Mouse (Mus musculus): ENCODE results near the gene Sox13.

Gene Sox13

DNA sequence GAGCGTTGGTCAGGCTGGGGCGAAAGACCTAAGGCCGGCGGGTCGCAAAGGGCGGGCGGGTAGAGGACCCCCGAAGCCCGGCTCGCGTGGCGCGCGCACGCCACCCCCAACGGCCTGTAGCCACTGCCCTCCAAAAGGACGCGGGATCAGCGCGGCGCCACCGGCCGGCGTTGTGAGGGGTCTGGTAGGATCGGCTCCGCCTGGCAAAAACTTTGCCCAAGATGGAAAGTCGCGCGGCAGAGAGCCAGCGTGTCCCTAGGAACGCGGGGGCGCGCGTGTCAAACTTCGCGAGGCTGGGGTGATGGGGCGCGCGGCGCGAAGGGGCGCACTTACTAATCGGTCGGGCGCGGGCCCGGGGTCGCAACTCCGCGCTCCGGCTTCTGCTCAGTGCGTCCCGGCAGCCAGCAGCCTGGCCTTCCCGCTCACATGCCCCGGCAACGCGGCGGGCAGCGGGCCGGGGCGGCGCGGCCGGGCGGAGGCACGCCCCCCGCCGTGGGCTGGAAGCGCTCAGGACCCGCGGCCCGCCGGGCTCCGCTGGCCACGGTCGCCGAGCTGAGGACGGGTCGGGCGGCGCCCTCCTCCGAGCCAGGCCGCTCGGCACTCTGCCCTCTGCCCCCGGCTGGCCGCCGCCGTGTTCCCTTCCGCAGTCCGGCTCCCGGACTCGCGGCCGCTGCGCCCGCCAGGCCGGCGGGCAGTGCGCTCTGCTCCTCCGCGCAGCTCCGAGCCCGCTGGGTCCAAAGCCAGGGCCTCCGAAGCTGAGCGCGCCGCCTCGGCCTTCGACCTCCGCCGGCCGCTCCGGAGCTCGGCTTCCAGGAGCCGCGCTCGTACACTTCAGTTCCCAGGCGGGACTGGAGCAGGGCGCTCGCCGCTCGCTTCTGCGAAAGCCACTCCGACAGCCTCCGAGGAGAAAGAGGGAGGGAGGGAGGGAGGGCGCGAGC is at the start of gene Sox13:
Gene Sox13 (minus strand): TSS at position 835 of the 938 bp plus-strand sequence.
- DNase-seq (ENCODE audit: low read depth, low spot score): peak; percentile 76

DNA sequence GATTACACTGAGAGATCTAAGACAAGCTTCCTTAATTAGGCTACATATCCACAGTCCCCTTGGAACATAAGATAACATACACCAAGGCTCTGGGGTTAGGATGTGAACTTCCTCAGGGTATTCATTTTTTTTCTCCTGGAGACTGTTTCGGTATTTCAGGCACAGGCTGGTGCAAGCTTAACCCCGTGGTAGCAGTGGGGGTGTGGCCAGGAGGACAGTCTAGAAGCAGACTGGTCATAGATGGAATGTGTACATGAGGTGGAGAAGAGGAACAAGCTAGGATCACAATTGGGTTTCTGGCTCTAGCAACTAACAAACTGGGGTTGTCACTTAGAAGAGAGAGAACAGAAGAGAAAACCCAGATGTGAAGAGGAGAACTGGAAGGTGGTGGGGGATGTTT is 47.4 kb upstream of the Sox13 start:
- DNase-seq (ENCODE audit: low read depth, low spot score): no peak

DNA sequence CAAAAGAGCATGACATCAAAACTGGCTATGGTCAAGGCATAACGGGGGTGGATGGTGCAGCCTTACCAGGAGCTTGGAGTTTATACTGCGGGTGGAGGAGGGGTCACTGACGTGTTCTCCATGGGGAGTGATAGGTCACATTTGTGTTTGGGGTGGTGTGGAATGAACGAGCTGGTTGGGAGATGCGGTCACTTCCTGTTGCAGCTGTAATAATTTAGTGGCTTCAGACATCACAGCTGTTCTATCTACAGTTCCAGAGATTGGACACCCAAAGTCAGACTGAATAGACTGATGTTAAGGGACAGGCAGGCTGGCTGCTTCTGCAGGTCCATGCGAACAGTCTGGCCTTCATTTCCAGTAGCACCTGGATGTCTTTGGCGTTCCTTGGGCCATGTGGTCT is 46.9 kb upstream of the Sox13 start:
- DNase-seq (ENCODE audit: low read depth, low spot score): no peak

DNA sequence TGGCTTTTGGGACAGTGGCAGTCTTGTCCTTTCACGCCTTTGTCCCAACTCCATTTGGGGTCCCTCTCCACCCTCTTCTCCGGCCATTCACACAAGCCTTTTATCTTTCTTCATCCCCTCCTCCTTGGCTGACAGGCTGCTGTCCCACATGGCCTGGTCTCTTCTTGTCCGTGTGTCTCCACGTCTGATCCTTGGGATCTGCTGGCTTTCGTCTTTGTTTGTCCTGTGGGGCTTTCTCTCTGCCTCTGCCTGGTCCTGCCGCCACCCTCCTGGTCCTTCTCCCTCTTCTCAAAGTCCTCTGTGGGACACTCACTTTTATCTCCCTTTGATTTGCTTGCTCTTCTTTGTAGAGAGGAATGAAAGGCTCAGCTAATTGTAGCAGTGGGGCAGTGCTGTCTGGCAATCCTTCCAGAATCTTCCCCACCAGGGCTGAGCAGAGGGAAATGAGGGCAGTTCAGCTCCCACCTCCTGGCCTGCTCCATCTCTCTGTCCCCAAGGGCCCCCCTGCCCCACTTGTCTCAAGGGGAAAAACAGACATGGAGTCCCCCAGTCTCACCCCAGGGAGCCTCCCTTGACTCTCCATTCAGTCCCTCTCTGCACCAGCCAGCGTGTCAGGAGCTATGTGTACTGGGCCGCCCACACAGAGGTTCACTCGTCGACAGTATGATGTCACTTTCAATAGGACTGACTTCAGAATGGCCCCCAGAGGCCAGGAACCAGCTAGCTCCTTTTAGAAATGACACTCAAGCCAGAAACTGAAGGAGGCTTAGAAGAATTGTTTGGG is 46.3 kb upstream of the Sox13 start:
- peak; percentile 11 for DNase-seq (ENCODE audit: low read depth, low spot score)

DNA sequence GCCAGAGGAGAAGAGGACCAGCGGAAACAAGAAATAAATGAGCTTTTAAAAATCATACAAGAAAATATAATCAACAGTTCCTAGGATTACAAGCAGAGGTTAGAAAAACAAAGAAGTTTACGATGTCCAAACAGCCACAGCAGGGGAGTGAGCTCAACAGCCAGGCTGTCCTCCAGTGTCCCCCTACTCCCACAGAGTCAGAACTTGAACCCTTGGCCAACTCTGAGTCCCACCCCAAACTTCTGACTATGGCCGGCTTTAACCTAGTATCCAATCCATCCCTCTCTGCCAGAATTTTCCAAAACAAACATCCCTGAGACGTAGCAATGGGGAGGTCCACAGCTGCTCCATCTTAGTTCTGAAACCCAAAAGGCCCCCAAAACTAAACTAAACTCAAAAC is 45.0 kb upstream of the Sox13 start:
- no peak for DNase-seq (ENCODE audit: low read depth, low spot score)

DNA sequence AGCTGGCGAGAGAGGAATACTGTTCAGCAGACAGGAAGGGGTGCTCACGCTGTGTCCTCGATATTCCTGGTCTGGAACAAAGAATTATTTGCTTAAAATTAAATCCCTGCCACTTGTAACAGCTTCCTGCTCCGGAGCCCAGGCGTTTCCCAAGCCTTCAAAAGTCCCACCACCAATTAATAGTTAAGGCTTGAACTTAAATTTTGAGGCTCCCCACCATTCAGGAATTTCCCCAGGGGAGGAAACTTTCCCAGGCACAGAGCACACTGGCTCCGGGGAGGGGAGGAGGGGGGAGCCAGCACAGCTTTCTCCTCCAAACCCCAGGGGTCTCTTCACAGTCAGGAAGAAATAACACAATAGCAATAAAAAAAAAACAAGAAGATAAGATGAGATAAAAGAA is 44.6 kb upstream of the Sox13 start:
- DNase-seq (ENCODE audit: low read depth, low spot score): no peak

DNA sequence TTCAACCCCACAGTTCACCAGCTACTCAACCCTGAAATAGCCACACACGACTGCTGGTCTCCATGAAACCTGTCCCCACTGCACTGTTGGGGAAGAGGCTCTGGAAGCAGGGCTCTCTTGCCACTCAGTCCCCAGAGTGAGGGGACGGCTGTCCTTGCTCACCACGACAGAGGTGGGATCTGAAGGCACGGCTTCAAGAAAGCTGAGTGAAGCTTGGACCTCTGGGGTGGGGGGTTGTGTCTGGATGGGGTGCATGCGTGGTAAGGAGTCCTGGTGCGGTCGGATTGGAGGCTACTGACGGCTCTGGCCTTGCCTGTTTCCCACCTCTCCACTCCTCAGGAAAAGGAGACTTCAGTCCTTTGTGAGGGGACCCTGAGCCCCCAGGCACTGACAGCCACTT is 43.7 kb upstream of the Sox13 start:
- DNase-seq (ENCODE audit: low read depth, low spot score): no peak

DNA sequence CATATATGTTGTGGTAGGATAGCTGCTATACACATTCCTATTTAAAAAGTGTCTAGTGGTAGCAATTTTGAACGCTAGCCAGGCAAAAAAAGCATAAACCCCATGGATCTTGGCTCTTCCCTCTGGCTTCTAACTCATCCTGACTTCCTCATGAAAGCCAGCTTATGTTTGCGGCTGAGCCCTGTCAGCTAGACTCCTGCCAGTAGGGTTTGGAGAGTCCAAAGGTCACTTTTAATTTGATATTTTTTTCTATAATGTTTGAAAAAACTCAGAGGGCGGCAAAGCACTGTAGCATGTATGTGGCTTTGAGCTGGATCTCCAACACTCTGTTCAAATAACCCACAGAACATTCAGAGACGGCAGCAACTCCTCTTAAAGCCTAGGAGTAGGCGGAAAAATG is 39.0 kb upstream of the Sox13 start:
- no peak for DNase-seq (ENCODE audit: low read depth, low spot score)

DNA sequence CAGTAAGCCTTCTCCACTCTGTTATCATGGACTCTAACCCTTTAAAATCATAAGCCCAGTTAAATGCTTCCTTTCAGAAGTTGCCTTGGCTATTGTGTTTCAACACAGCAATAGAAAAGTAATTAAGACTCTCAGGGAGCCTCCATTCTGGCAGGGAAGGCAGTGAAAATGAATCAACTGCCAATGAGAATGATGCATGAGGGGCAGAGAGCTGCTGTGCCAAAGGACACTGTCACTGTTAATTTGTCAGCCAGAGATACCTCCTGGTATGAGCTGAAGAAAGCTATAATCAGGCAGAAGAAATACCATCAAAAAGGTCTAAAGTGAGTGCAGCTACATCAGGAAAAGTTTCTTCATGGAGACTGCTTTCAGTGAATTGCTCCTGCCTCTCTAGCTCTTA is 36.8 kb upstream of the Sox13 start:
- no peak for DNase-seq (ENCODE audit: low read depth, low spot score)

DNA sequence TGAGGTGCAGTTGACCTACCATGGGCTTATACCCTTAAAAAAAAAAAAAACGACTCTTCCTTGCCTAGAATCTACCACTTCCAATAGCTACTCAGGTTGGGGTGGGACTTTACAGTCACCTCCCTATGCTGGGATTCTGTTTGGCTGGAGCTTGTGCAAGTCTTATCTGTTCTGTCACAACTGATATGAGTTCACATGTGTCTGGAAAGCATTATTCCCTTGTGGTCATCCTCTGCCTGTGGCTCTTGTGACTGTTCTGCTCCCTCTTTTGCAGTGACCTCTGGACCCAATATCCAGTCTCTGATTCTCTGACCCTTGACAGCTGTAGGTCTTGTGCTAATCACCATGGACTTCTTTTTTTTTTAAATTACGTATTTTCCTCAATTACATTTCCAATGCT is 31.9 kb upstream of the Sox13 start:
- DNase-seq (ENCODE audit: low read depth, low spot score): no peak

DNA sequence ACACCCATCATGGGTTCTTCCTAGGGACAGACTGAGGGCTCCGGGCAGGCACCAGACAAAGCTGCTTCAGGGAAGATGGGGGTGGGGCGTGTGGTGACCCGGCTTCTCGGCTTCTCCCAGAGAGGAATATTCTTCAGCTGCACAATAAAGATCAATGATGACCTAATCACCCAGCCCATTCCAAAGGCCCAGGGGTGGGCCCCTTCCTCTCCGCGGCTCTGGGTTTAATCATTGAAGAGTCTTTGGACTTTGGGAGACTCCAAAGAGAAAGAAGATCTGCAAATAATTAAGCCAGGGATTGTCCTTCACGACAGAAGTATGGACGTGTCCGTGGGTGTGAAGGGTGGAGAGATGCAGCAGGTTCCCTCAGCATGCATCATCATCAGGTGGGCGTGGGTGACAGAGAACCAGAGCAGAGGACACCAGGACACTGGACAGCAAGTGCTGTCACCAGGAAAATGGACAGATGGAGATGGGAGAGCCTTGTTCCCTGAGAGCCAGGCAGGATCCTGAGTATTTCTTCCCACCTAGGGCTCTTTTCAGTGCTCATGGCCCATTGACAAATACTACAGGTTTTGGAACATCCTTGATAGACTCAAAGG is 28.5 kb upstream of the Sox13 start:
- DNase-seq (ENCODE audit: low read depth, low spot score): no peak

DNA sequence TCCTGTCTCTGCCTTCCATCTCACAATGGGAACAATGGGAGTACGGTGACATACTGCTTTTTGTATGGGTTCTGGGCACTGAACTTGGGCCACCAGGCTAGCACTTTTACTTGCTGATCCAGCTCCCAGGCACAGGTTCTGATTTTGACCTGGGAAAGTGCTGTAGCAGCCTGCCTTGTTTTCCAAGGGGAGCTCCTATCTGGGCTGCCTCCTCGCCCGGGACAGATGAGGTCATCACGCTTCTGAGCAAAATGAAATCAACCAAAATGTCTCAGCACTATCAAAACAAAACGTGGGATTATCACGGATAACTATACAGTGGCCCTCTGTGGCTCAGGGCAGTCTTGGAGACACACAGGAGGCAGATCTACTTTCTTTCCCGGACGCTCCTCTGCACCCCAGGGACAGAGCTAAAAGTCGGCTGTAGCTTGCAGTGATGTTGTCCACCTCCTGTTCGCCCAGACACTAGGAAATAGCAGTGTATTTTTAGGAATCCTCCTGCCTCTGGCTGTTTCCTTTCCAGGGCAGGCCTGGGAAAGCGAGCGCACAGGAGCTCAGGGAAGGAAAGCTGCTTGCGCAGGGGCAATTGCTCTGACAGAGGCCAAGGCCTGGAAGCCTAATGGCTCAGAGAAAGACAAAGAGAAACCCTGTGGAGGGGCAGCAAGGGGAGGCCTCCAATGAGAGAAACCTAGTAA is 27.8 kb upstream of the Sox13 start:
- DNase-seq (ENCODE audit: low read depth, low spot score): no peak

DNA sequence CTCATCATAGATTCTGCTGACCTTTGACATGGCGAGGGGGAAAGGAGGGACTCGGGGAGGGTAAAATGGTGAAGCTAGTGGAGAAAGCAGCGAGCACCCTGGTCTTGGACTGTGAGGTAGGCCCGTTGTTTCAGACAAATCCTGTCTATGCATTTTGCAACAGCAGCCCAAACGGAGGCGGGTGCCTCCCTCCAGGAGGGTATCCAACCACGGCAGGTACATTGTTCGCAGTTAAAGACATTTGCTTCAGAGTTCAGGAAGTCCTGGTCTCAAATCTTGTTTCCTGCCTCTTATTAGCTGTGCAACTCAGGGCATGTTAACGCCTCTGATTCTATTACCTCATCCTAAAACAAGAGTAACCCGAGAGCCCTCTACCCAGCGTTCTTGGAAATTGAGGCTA is 26.8 kb upstream of the Sox13 start:
- DNase-seq (ENCODE audit: low read depth, low spot score): no peak

DNA sequence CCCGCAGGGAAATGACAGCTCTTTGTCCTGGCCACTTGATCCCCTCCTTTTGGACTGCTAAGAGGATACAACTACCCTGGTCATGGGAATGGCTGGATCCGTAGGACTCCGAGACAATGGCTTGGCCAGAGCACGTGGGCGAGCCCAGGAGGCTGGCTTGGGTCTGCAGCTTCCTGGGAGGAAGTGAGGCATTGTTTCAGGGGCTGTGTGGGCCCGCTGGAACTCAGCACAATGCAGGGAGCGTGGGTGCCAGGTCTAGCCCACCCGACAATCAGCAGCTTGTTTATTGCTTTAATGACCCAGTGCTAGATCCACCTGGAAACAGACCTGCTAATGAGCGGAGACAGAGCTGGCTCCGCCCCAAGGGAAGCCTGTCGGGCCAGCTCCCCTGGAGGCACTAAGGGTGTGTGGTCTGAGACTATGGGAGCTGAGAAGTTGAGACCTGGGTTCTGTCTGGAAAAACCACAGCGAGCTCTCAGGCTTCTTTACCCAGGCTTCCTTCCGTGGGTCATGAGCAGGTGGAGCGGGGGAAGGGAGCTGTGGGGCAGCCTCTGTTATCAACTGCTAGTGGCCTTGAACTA is 24.3 kb upstream of the Sox13 start:
- no peak for DNase-seq (ENCODE audit: low read depth, low spot score)

DNA sequence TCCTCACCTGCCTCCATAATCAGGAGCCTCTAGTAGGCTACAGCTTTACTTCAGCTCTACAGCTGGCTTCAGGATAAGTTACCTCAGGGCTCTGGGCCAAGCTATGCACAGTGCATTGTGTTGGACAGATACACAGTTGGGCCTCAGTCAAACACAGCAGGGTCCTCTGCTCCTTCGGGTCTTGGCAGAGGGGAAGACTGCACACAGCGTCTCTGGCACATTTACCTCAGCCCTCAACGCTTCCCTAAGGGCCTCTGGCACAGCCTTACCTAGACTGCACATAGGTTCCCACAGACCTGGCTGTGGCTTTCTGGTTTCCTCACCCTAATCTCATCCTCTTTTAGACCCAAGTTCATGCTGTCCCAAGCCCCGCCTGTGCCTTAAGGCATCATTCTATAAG is 22.1 kb upstream of the Sox13 start:
- no peak for DNase-seq (ENCODE audit: low read depth, low spot score)

DNA sequence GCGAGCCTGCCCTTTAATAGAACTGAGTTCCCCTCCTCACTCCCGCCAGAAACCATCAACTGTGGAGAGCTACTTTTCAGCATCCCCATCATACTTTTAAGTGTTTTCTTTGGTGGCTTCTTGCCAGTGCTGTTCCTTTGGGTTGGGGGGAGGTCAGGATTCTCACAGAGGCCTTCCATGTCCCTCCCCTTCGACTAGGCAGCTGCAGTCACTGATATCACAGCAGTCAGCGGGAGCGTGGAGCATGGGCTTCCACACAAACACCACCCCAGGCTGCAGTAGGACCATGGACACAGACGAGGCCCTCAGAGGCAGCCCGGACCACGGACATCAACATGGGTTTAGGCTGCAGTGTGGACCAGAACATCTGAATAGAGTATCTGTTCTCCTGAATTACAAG is 20.1 kb upstream of the Sox13 start:
- no peak for DNase-seq (ENCODE audit: low read depth, low spot score)

DNA sequence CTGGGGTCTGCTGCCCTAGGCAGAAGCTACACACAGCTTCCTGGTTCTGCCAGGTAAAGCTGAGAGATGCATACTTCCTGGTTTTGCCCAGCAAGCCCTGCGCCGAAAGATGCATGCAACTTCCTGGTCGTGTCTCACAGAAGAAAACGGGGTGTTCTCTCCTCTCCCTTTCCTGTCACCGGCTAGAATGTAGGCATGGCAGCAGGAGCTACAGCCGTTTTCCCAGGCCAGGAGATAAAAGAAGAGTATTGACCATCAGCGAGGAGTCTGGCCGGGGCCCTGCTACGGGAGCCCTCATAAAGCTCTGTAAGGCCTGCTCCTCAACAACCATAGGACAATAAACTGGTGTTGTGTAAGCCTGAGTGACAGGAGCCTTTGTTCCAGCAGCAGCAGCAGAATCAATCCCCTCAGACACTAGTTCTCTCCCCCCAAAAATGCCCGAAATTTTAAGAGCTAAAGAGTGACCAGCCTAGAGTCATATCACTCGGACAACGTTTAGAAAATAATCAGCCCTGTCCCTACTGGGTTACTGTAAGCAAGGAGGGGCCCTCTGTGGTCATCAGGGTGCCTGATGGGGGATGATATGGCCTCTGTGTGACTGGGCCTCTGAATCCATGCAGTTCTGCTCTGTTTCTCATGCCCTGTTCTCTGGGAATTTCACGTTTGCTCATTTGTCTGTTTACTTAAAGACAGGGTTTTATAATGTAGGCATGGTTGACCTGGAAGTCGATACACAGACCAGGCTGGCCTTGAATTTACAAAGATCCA is 13.9 kb upstream of the Sox13 start:
- no peak for DNase-seq (ENCODE audit: low read depth, low spot score)

DNA sequence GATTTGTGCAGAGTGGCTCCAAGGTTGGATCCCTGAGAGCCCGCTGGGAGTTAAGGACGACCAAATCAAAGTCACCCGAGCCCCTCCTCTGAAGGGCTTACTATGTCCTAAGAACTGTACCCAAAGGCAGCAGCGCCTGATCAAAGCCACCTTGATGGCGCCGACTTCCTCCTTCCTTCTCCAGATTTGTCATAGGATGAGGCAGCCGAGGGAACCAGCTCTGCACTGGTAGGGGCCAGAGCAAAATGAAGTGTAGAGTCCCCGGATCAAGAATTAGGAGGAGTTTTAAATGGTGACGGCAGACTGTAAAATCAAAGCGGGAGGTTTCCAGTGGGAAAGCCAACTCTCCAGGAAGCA is 10.6 kb upstream of the Sox13 start:
- DNase-seq (ENCODE audit: low read depth, low spot score): no peak

DNA sequence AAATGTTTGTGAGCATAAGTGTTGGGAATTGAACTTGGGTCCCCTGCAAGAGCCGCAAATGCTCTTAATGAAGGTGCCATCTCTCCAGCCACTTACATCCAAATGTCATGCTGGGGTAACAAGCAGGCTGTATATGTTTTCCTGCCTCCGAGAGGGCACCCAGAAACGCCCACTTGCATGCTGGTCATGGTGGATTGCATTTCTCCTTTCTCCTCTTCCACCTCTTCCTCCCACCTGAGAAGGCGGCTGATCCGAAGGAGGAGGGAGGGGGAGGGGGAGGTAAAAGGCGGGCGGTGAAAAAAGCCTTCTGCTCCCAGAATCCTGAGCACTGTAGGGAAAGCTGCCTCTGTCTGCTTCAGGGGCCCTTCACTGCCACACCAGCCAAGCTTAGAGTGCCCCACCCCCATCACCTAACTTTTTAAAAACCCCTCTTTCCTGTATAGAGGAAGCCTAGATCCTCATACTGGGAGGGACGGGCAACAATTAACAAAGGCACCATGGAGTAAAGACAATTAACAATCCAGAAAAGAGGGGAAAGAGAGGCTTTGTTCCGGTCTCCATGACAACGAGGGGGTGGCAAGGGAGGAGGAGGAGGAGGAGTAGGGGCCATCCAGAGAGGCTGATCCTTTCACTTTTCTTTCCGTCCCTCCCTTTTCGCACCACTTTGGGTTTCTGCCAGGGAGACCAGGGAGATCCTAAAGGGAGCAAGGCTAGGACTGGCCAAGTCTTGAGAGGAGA is 10.0 kb upstream of the Sox13 start:
- DNase-seq (ENCODE audit: low read depth, low spot score): peak; percentile 78

DNA sequence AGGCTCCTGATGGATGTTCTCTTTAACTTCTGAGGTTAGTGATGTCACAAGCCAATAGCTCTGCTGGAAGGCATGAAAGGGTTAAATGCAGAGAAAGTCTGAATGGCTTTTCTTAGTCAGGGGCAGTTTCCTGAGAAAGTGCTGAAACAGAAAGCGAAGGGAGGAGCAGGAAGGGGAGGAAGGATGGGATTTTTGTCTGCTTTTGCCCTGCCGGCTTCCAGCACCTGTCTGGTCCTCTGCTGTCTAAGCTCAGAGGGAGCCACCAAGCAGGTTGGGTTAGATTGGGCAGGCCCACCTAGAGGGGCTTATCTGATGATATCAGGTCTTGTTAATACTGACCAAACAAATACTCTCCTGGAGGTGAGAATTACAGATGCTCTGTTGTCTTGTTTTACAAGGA is 8.4 kb upstream of the Sox13 start:
- no peak for DNase-seq (ENCODE audit: low read depth, low spot score)
